Mouse (Mus musculus) testis, adult 2 months (tissue): ENCODE data around the gene Cyth1. TPM values are rescaled to one million over a fixed set of nuclear protein-coding genes. Genes with fewer than 3 reads are reported as not detected.

ENCODE experiments used
- H3K27ac ChIP-seq: fragments of 200-500 bp; 2 replicates; pipeline ENCODE4 v1.5.1; 2012; ENCODE audit warnings: low read depth, low read length; ENCODE audit not compliant: control insufficient read depth, insufficient read depth
- H3K27me3 ChIP-seq: fragments of 200-500 bp; 2 replicates; pipeline ENCODE4 v1.6.1; 2012; ENCODE audit warnings: mild to moderate bottlenecking, low read length, moderate library complexity; ENCODE audit not compliant: control insufficient read depth, insufficient read depth
- H3K36me3 ChIP-seq: fragments of 200-500 bp; 2 replicates; pipeline ENCODE4 v1.6.1; 2012; ENCODE audit warnings: mild to moderate bottlenecking, low read length; ENCODE audit not compliant: control insufficient read depth, insufficient read depth
- H3K4me1 ChIP-seq: fragments of 200-500 bp; 2 replicates; pipeline ENCODE4 v1.6.1; 2012; ENCODE audit warnings: low read length; ENCODE audit not compliant: control insufficient read depth, insufficient read depth
- H3K4me3 ChIP-seq: fragments of 200-500 bp; 2 replicates; pipeline ENCODE4 v1.5.1; 2012; ENCODE audit warnings: low read depth, mild to moderate bottlenecking, low read length, moderate library complexity, mixed read lengths; ENCODE audit not compliant: control insufficient read depth
- CTCF ChIP-seq: fragments of 200-500 bp; IDR thresholded peaks from 2 replicates; pipeline ENCODE4 v1.5.1; 2012; ENCODE audit warnings: low read depth, mild to moderate bottlenecking, inconsistent platforms, low read length, moderate library complexity; ENCODE audit not compliant: control insufficient read depth, insufficient read depth, insufficient replicate concordance
- POLR2A ChIP-seq: fragments of 200-500 bp; IDR thresholded peaks from 2 replicates; pipeline ENCODE4 v1.6.1; 2012; ENCODE audit warnings: low read depth, mild to moderate bottlenecking, inconsistent platforms, low read length, moderate library complexity; ENCODE audit not compliant: control insufficient read depth
- polyA plus RNA-seq: library from polyadenylated mRNA; depleted of rRNA; stranded (reverse); fragments of >200 nt; gene quantifications from 2 replicates; pipeline ENCODE4 v1.2.3, GENCODE M21; 2012

Cyth1 gene
- polyA plus RNA-seq, 1 experiment, result 31.9 TPM

- no peaks in the 10 kb centered on the region for H3K4me1 ChIP-seq
- H3K36me3 ChIP-seq, result no peaks in the 10 kb centered on the region
- H3K27me3 ChIP-seq, result no peaks in the 10 kb centered on the region
- TF ChIP-seq POLR2A (0 out of 2 replicates have a peak, but pooled peaks have one; percentile 21), CTCF (no peak)
- H3K4me3 ChIP-seq, result no peak overlapping the region
- no peak overlapping the region for H3K27ac ChIP-seq
These were observed 36.4 kb downstream of the Cyth1 start for GRCm38 (mm10) chr11:118211749-118212635.

DNA sequence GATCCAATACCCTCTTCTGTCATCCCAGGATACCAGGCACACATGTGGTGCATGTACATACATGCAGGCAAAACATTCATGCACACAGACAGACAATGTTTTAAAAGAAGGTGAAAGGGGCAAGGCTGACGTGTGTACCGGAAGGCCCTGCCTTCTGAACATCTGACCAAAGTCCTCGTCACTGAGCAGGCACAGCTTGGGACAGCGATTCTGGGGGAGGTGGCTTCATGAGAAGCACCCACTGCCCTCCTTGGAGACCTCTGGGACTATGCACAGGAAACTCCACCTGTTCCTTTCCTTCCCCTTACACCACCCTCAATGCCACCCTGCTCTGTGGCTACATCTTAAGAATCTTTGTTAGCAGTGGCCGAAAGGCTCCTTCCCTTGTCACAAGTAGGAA, 37.4 kb downstream of the Cyth1 start:
- TF ChIP-seq CTCF (no peak), POLR2A (no peak)
- no peak overlapping the region for H3K27ac ChIP-seq
- no peaks in the 10 kb centered on the region for H3K4me1 ChIP-seq
- H3K4me3 ChIP-seq, result no peak overlapping the region
- no peaks in the 10 kb centered on the region for H3K27me3 ChIP-seq
- H3K36me3 ChIP-seq, result no peaks in the 10 kb centered on the region

DNA sequence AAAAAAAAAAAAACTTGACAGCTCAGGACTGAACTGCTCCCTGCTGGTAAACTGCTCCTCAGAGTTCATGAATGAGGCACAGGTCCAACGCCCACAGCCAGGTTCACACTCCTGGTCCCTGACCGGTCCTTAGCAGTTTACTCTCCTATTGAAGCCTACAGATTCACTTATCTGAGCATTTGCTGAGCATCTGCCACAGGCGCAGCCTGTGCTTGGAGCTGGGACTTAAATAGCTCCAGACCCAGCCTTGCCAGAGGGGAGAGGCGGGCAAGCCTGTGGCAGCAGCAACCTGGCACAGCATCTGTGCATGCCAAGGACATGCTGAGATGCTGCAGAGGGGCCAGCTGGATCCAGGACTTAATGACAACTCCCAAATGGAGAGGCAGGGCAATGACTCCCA, 38.3 kb downstream of the Cyth1 start:
- no peak overlapping the region for H3K4me3 ChIP-seq
- H3K36me3 ChIP-seq, result no peaks in the 10 kb centered on the region
- no peaks in the 10 kb centered on the region for H3K27me3 ChIP-seq
- no peaks in the 10 kb centered on the region for H3K4me1 ChIP-seq
- H3K27ac ChIP-seq, result no peak overlapping the region
- TF ChIP-seq POLR2A, result no peak
- no peak for TF ChIP-seq CTCF

DNA sequence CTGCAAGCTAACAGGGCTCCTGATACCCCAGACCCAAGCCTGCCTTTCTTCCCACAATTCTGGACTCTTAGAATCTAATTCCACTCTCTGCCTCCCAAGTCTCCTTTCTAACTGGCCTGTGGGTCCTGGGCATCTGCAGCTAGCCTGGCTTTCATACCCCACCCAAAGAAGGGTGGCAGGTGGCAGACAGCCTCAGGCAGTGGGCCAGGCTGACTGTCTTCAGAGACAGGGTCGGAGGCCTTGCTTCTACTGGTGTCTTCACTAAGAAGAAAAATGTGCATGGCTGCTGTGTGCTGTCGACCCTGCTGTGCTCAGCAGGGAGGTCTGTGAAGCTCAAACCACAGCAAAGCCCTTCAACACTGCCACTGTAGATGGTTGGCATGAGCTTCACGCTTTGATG, 39.0 kb downstream of the Cyth1 start:
- Histone ChIP-seq H3K27me3 (no peaks in the 10 kb centered on the region), H3K4me3 (no peak overlapping the region), H3K4me1 (no peaks in the 10 kb centered on the region), H3K36me3 (no peaks in the 10 kb centered on the region), H3K27ac (no peak overlapping the region)
- no peak for TF ChIP-seq CTCF
- TF ChIP-seq POLR2A, result no peak

- H3K27ac ChIP-seq, result no peak overlapping the region
- H3K36me3 ChIP-seq, result no peaks in the 10 kb centered on the region
- TF ChIP-seq POLR2A (no peak), CTCF (no peak)
- no peaks in the 10 kb centered on the region for H3K4me1 ChIP-seq
- H3K27me3 ChIP-seq, result no peaks in the 10 kb centered on the region
- no peak overlapping the region for H3K4me3 ChIP-seq
These were observed 39.6 kb downstream of the Cyth1 start for GRCm38 (mm10) chr11:118208672-118209272.

- Histone ChIP-seq H3K36me3 (no peaks in the 10 kb centered on the region), H3K27ac (no peak overlapping the region), H3K4me1 (no peaks in the 10 kb centered on the region; the same call in 1 of the 2 replicates), H3K27me3 (no peaks in the 10 kb centered on the region), H3K4me3 (no peak overlapping the region)
- TF ChIP-seq POLR2A, result no peak
- TF ChIP-seq CTCF, result no peak
These were observed 40.9 kb downstream of the Cyth1 start for GRCm38 (mm10) chr11:118207424-118208033.

GRCm38 (mm10) chr11:118206267-118206666, 42.1 kb downstream of the Cyth1 start:
- Histone ChIP-seq H3K36me3 (no peaks in the 10 kb centered on the region), H3K27ac (no peak overlapping the region), H3K27me3 (no peaks in the 10 kb centered on the region), H3K4me3 (no peak overlapping the region), H3K4me1 (peaks cover 3% of the 10 kb centered on the region; the same call in 1 of the 2 replicates)
- TF ChIP-seq POLR2A (no peak), CTCF (no peak)
